Mouse (Mus musculus): ENCODE measurements around the gene Rem2. TPM values are rescaled to one million over a fixed set of nuclear protein-coding genes. Genes with fewer than 3 reads are reported as not detected.
A peak's percentile ranks its signal among the peaks of the same experiment; 100 is the strongest.

The Rem2 gene
- 4.3 and 5.0 TPM in 2 replicates for polyA plus RNA-seq (2016; fragmentation: Nextera tagmentation; extraction: Ambion mirVana)

DNA sequence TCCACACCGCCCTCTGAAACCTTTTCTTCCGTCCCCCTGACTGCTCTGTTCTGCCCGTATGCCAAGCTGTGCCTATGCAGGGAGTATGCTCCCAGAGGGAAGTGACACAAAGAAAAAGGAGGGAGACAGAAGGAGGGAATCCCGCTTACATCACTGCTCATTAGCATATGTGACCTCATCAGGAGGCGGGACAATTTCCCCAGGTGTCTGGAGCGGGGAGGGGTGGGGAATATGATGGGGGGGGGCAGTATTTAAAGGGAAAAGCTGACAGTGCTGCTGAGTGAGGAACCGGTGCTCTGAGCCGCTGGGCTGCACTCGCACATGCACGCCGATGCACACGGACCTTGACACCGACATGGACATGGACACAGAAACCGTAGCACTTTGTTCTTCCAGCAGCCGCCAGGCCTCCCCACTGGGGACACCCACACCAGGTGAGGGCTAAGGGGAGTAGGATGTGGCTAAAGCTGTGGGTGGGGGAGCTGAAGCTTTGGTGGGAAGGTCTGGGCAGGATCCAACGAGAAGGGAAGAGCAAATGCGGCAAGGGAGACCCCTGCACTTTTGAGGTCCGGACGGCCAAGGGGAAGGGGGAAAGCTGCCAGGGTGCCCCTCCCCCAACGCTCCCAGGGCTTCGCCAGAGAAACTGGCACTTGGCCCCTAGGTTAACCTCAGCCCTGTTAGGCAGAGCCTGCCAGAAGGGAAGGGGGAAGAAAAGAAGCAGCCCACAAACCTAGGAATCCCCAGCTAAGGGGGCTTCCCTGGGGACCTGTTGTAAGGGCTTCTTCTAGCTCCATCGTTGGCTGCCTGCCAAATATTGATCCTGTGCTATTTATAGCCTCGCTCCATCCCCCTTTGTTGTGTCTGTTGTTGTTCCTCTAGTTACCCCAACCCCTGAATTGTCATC is at the start of gene Rem2:
Rem2 (plus strand) TSS at position 160 of the 904 bp plus-strand sequence.
- under 1% methylated on average over 23 of the region's 23 CpGs for WGBS

DNA sequence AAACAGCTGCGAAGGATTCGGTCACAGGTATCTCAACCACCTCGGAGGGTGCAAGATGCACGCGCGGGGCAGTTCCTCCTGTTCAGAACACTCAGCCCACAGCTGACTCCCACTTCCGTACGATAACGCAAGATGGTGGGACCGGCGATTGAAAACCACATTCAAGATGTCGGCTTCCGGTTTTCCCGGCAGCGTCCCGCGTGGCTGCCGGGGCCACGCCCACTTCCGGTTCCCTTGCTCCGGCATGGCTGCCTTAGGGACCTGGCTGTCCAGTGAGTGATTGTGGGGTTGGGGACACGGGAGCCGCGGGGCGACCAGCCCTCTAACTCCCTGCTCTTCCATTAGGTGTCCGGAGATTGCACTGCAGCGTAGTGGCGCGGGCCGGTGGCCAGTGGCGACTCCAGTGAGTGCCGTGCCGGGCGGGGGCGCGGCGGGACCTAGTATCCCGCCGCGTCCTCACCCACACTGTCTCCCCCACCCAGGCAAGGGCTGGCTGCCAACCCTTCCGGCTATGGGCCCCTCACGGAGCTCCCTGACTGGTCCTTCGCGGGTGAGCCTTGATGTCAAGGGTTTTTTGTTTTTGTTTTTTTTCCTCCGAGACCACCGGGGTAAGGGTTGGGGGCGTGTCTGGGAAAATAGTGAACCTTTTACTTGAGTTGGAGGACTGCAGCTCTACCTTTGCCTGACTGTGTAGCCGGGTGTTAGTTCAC is 49.1 kb upstream of the Rem2 start, which contains the start of gene Mrpl52:
Mrpl52 (plus strand) TSS at position 221 of the 710 bp plus-strand sequence.
- Histone ChIP-seq H3K27me3 (no peaks in the 10 kb centered on the region), H3K9me3 (0 out of 2 replicates have a peak, but pooled peaks cover 4% of the 10 kb centered on the region), H3K27ac (peak within 1 kb of the TSS; percentile 91), H3K4me3 (replicated peaks) (peak within 1 kb of the TSS; percentile 86), H3K9ac (replicated peaks) (peak within 1 kb of the TSS; percentile 81), H3K36me3 (peaks cover 18% of the 10 kb centered on the region), H3K4me1 (replicated peaks) (peaks cover 19% of the 10 kb centered on the region), H3K4me2 (peak within 1 kb of the TSS; percentile 66)
- ATAC-seq (ENCODE audit: insufficient number of reproducible peaks, insufficient read depth, low FRiP score, low TSS enrichment, low read depth): peak; percentile 81
- under 1% methylated on average over 48 of the region's 48 CpGs for WGBS

More for the DNA sequence above, at the start of gene Rem2:
- H3K4me2 ChIP-seq: peak within 1 kb of the TSS; percentile 95
- no peak within 1 kb of the TSS for H3K27ac ChIP-seq
- peak within 1 kb of the TSS; percentile 50 for H3K4me3 ChIP-seq (replicated peaks)
- no peaks in the 10 kb centered on the region for H3K9me3 ChIP-seq
- ATAC-seq (ENCODE audit: insufficient number of reproducible peaks, insufficient read depth, low FRiP score, low TSS enrichment, low read depth): peak; percentile 47
- H3K27me3 ChIP-seq: peaks cover 55% of the 10 kb centered on the region
- H3K4me1 ChIP-seq (replicated peaks): peaks cover 21% of the 10 kb centered on the region
- H3K9ac ChIP-seq (replicated peaks): peak within 1 kb of the TSS; percentile 65
- peaks cover 4% of the 10 kb centered on the region; the same call in 1 of the 2 replicates for H3K36me3 ChIP-seq

DNA sequence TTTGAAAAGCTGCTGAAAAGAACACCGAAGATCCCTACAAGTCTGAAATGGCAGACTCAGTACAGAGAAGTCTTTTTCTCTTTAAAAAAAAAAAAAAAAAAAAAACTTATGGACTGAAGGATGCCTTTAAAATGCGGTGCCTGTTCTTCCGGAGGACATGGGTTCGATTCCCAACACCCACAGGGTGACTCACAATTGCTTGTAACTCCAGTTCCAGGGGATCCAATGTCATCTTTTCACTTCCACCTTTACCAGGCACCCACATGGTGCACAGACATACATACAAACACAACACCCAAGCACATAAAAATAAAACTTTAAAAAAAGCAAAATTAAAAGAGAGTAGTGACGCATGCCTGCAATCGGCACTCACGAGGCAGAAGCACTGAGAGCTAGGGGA is 48.2 kb upstream of the Rem2 start:
- H3K9ac ChIP-seq (replicated peaks): no peak overlapping the region
- H3K27me3 ChIP-seq: no peaks in the 10 kb centered on the region
- H3K4me1 ChIP-seq (replicated peaks): peaks cover 20% of the 10 kb centered on the region
- 93% methylated on average over 7 of the region's 7 CpGs for WGBS
- peaks cover 18% of the 10 kb centered on the region for H3K36me3 ChIP-seq
- peak overlapping the region; percentile 66 for H3K4me2 ChIP-seq
- H3K9me3 ChIP-seq: 0 out of 2 replicates have a peak, but pooled peaks cover 4% of the 10 kb centered on the region
- H3K4me3 ChIP-seq (replicated peaks): peak overlapping the region; percentile 86; the same call in 1 of the 2 replicates
- H3K27ac ChIP-seq: no peak overlapping the region
- no peak for ATAC-seq (ENCODE audit: insufficient number of reproducible peaks, insufficient read depth, low FRiP score, low TSS enrichment, low read depth)

DNA sequence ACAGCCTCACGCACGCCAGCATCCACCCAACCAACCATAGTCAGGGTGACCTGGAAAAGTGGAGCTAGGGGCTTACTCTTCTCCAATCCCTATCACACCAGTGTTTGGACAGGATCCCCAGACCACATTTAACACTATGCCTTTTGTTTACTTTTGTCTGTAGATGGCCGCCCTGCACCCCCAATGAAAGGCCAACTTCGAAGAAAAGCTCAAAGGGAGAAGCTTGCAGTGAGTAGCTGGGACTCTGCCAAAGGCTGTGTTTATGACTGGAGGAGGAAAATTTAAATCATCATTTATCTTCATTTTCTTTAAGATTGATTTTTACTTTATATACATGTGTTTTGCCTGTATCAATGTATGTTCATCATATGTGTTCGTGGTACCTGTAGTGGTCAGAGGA is 47.5 kb upstream of the Rem2 start:
- H3K9me3 ChIP-seq: 0 out of 2 replicates have a peak, but pooled peaks cover 2% of the 10 kb centered on the region

DNA sequence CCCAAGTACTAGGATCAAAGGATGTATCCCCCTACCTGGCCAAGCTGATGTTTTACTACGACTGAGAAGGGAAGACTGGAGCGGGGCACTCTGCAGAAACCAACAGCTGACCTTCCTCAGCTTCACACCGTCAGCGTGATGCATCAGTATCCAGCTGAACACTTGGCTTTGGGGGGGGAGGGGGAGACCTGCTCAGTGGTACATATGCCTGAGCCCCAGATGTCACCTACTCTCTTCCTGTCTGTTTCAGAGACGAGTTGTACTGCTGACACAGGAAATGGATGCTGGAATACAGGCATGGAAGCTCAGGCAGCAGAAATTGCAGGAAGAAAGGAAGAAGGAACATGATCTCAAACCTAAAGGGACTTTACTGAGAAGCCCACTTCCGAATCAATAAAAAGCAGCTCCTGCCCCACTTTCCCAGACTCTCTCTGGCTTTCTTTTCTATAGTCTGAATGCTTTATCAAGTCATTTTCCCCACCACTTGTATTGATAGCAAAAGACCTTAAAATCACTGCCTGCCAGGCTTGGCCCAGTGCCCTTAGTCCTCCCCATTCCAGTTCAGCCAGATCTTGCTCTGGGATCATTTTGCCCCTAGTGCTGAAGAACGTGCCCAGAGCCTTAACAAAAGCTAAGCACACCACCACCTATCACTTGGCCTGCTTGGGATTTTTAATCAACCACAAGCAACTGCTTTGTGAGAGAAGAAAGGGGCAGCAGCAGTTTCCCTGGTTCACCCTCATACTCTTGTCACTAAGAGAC is 46.4 kb upstream of the Rem2 start:
- Histone ChIP-seq H3K9ac (replicated peaks) (peak overlapping the region; percentile 99; the same call in 1 of the 2 replicates), H3K27ac (no peak overlapping the region), H3K4me1 (replicated peaks) (peaks cover 38% of the 10 kb centered on the region), H3K9me3 (no peaks in the 10 kb centered on the region), H3K36me3 (peaks cover 20% of the 10 kb centered on the region), H3K4me3 (replicated peaks) (no peak overlapping the region), H3K4me2 (peak overlapping the region; percentile 95; the same call in 1 of the 2 replicates), H3K27me3 (no peaks in the 10 kb centered on the region)
- WGBS: 57% methylated on average over 7 of the region's 7 CpGs
- ATAC-seq (ENCODE audit: insufficient number of reproducible peaks, insufficient read depth, low FRiP score, low TSS enrichment, low read depth): no peak

More for the DNA sequence above, 47.5 kb upstream of the Rem2 start:
- 96% methylated on average over 5 of the region's 5 CpGs for WGBS
- Histone ChIP-seq H3K27ac (no peak overlapping the region), H3K4me1 (replicated peaks) (peaks cover 27% of the 10 kb centered on the region), H3K27me3 (no peaks in the 10 kb centered on the region), H3K4me3 (replicated peaks) (no peak overlapping the region), H3K9ac (replicated peaks) (no peak overlapping the region), H3K36me3 (peaks cover 18% of the 10 kb centered on the region), H3K4me2 (no peak overlapping the region)
- no peak for ATAC-seq (ENCODE audit: insufficient number of reproducible peaks, insufficient read depth, low FRiP score, low TSS enrichment, low read depth)

DNA sequence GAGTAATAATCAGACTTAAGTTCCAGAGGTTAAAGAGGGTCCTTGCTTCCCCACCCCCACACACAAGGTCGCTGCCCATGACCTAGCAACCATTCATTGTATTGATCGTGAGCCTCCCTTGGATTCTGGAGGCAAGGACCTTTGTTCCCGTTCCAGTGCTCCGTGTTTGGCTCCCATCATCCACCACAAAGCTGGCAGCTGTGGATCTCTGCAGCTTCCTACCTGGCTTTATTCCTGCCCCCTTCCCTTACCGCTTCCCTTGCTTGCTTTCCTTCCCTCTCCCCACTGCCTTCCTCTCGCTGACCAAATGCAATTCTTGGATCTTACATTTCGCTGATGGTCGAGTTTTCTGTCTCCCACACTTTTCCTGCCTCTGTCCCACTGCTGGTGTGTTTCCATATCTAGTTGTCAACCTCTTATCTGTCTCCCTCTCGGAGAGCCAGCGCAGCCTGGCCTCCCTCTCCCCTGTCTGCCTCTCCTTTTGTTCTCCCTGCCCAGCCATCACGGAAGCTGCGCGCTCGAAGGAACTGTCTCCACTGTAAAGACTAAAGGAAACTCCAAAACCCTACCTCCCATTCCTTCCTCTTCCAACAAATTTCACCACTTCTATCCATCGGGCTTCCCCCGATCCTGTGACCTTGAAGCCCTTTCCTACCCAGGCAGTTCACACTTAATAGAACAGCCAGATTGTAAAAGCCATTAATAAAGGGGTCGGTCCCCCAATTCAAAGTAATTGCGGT is 45.3 kb upstream of the Rem2 start:
- H3K36me3 ChIP-seq: peaks cover 29% of the 10 kb centered on the region
- peak overlapping the region; percentile 95 for H3K4me2 ChIP-seq
- peak overlapping the region; percentile 98 for H3K27ac ChIP-seq
- H3K4me3 ChIP-seq (replicated peaks): peak overlapping the region; percentile 88
- H3K4me1 ChIP-seq (replicated peaks): peaks cover 46% of the 10 kb centered on the region
- no peaks in the 10 kb centered on the region for H3K9me3 ChIP-seq
- no peaks in the 10 kb centered on the region for H3K27me3 ChIP-seq
- no peak for ATAC-seq (ENCODE audit: insufficient number of reproducible peaks, insufficient read depth, low FRiP score, low TSS enrichment, low read depth)
- WGBS: 6% methylated on average over 18 of the region's 18 CpGs
- peak overlapping the region; percentile 99 for H3K9ac ChIP-seq (replicated peaks)

DNA sequence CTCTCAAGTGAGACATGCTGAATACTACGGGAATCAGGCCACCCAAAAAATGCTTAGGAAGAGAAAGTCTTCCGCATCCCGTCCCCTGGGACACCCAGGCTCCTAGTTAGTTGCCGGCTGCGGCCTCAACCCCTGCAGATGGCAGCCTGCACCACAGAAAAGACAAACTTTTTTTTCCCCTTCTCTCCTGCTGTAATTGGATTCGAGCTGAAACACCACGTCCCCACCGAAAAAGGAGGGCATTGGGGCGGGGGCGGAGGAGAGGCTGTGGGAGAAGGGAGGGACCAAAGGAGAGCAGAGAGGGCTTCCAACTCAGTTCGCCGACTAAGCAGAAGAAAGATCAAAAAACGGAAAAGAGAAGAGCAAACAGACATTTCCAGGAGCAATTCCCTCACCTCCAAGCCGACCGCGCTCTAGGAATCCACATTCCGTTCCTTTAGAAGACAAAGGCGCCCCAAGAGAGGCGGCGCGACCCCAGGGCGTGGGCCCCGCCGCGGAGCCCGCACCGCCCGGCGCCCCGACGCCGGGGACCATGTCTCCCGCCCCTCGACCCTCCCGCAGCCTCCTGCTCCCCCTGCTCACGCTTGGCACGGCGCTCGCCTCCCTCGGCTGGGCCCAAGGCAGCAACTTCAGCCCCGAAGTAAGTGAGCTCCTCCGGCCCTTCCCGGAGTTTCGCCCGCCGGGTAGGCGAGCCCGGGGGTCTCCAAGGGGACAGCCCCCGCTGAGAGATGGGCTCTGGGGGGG is 44.4 kb upstream of the Rem2 start, which contains the start of gene Mmp14:
Mmp14 (plus strand) TSS at position 279 of the 744 bp plus-strand sequence.
- H3K27ac ChIP-seq: peak within 1 kb of the TSS; percentile 98
- no peaks in the 10 kb centered on the region for H3K27me3 ChIP-seq
- H3K36me3 ChIP-seq: peaks cover 39% of the 10 kb centered on the region
- H3K4me3 ChIP-seq (replicated peaks): peak within 1 kb of the TSS; percentile 88
- ATAC-seq (ENCODE audit: insufficient number of reproducible peaks, insufficient read depth, low FRiP score, low TSS enrichment, low read depth): peak; percentile 27; the same call in 1 of the 2 replicates
- peak within 1 kb of the TSS; percentile 95 for H3K4me2 ChIP-seq
- peaks cover 42% of the 10 kb centered on the region for H3K4me1 ChIP-seq (replicated peaks)
- WGBS: under 1% methylated on average over 49 of the region's 49 CpGs
- peak within 1 kb of the TSS; percentile 99 for H3K9ac ChIP-seq (replicated peaks)
- no peaks in the 10 kb centered on the region for H3K9me3 ChIP-seq

DNA sequence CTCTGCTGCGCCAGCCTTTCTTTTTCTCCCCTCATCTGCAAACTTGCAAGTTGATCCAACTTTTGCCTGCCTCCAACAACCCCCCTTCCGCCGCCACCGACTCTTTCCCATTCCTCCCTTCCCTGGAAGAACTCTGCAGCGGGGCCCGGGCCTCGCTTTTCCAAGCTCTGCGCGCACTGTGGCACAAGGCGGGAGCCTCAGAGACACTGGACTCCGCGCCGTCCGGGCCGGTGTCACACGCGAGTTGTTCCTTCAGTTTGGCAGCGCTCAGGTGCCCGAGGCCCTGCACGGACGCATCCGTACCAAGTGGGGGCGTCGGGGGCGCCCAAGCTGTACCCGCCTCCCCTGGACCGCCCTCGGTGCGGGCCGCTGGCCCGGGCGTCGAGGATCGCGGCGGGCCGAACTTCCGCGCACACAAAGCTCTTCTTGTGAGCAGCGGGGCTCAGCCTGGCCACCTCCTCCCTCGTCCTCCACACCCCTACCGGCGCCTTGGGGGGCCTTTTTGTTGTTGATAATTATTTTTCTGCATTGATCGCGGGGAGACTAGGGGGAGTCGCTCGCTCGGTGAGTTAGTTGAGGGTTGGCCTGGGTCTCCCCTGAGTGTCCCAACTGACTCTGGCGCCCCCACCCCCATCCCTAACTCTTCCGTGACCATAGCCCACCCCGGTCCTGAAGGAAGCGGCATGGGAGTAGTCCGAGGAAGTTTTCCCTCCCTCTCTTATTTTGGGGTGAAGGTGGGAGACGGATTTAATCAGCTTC is 43.6 kb upstream of the Rem2 start:
- H3K4me2 ChIP-seq: peak overlapping the region; percentile 95
- H3K9ac ChIP-seq (replicated peaks): peak overlapping the region; percentile 99
- H3K27me3 ChIP-seq: no peaks in the 10 kb centered on the region
- peaks cover 46% of the 10 kb centered on the region for H3K36me3 ChIP-seq
- H3K9me3 ChIP-seq: no peaks in the 10 kb centered on the region
- H3K4me1 ChIP-seq (replicated peaks): peaks cover 42% of the 10 kb centered on the region
- 2% methylated on average over 54 of the region's 54 CpGs for WGBS
- peak; percentile 28; the same call in 1 of the 2 replicates for ATAC-seq (ENCODE audit: insufficient number of reproducible peaks, insufficient read depth, low FRiP score, low TSS enrichment, low read depth)
- H3K4me3 ChIP-seq (replicated peaks): peak overlapping the region; percentile 88
- H3K27ac ChIP-seq: peak overlapping the region; percentile 98
